Mouse (Mus musculus) stomach, postnatal 0 days (tissue): ENCODE measurements around the gene Mier1. TPM values are rescaled to one million over a fixed set of nuclear protein-coding genes. Genes with fewer than 3 reads are reported as not detected.

ENCODE experiments used
- ATAC-seq: fragments of 200-750 bp; cut with Nextera tagmentation; 2 replicates; pipeline ENCODE4 v1.8.0; 2017; ENCODE audit not compliant: low FRiP score, low TSS enrichment
- DNase-seq: peaks from one replicate; pipeline ENCODE4 v3.0.0-alpha.2; 2016; ENCODE audit warnings: low spot score
- H3K27ac ChIP-seq: fragments of 300-500 bp; sonication (generic); replicated peaks from 2 replicates; pipeline ENCODE4 v1.5.1; 2014; ENCODE audit warnings: mild to moderate bottlenecking, control low read depth
- H3K27me3 ChIP-seq: fragments of 300-500 bp; sonication (generic); 2 replicates; pipeline ENCODE4 v1.6.1; 2014; ENCODE audit warnings: low read length; ENCODE audit not compliant: control insufficient read depth, insufficient read depth
- H3K36me3 ChIP-seq: fragments of 300-500 bp; sonication (generic); 2 replicates; pipeline ENCODE4 v1.6.1; 2014; ENCODE audit warnings: low read length, mixed read lengths; ENCODE audit not compliant: control insufficient read depth, insufficient read depth
- H3K4me1 ChIP-seq: fragments of 300-500 bp; sonication (generic); replicated peaks from 2 replicates; pipeline ENCODE4 v1.6.1; 2014; ENCODE audit warnings: antibody characterized with exemption; ENCODE audit not compliant: control insufficient read depth, insufficient read depth
- H3K4me2 ChIP-seq: fragments of 300-500 bp; sonication (generic); replicated peaks from 2 replicates; pipeline ENCODE4 v1.6.1; 2014; ENCODE audit warnings: low read depth, mild to moderate bottlenecking, control low read depth, moderate library complexity
- H3K4me3 ChIP-seq: fragments of 300-500 bp; sonication (generic); 2 replicates; pipeline ENCODE4 v1.5.1; 2014; ENCODE audit warnings: low read depth, low read length, control low read depth
- H3K9ac ChIP-seq: fragments of 300-500 bp; sonication (generic); 2 replicates; pipeline ENCODE4 v1.6.1; 2014; ENCODE audit warnings: mild to moderate bottlenecking, low read length, control low read depth, mixed read lengths
- H3K9me3 ChIP-seq: fragments of 300-500 bp; sonication (generic); 2 replicates; pipeline ENCODE4 v1.6.1; 2016; ENCODE audit warnings: low read length; ENCODE audit not compliant: control insufficient read depth
- CTCF ChIP-seq: IDR thresholded peaks from 2 replicates; pipeline ENCODE4 v1.5.1; 2016; ENCODE audit warnings: antibody characterized with exemption, low read depth, mild to moderate bottlenecking, moderate library complexity
- EP300 ChIP-seq: optimal IDR thresholded peaks from 2 replicates; pipeline ENCODE3; 2016; ENCODE audit warnings: antibody characterized with exemption
- WGBS: fragments of 180-500 bp; shearing (Covaris S2); extraction: QIAGEN DNeasy Blood & Tissue Kit; methylation state at CpG from one replicate; pipeline ENCODE4 v1.1.7; 2014; 5-methylcytosine and 5-hydroxymethylcytosine counted together
- polyA plus RNA-seq: library from polyadenylated mRNA; unstranded; fragments of >200 nt; fragmentation: Nextera tagmentation; extraction: Ambion mirVana; gene quantifications from 2 replicates; pipeline ENCODE4 v1.2.1, GENCODE M21; 2015

Mier1 gene
- polyA plus RNA-seq, result 24.8 and 31.1 TPM in 2 replicates

DNA sequence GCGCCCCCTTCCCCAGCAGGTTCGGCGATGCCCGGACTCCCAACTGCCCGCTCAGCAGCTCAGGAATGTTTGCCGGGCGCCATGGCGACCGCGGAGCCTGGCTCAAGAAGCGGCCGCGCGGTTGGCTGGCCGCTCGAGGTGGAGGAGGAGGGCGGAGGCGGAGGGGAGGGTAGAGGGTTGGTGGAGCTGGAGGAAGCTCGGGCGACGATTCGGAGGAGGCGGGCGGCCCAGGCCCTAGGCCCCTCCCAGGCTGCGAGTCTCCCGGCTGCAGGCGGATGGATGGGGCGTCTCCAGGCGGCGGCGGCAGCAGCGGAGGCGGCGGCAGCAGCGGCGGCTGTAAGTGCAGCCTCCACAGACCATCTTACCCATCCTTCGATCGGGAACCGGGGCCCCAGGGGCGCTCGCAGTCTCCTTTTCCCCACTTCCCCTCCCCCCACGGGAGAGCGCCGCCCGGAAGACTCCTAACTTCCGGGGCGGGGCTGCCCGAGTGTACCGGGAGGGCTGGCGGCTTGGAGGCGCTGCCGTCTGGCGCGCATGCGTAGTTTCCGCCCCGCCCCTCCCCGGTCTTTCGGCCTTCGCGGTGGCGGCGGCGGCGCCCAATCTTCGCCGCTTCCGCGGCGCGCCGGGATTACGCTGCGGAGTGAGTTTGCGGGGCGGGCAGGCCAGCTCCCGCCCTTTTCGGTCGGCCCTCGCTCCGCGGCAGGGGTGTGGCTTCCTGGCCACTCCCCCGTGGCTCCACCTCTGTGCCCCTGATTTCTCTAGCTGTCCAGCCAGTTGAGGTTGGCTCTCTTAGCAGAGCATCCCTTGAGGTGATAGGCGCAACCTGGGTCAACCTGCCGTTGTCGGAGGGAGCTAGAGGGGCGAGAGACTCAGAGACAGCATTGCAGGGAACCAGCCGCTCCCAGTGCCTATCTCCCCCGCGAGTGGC lies at the start of gene Mier1, which contains the start of gene Wdr78:
TSS of gene Mier1 (plus strand) at position 207 of the 928 bp plus-strand sequence.
TSS of gene Wdr78 (minus strand) at position 372 of the 928 bp plus-strand sequence.
- H3K9me3 ChIP-seq, result no peaks in the 10 kb centered on the region
- peak; percentile 100 for ATAC-seq
- H3K36me3 ChIP-seq, result 0 out of 2 replicates have a peak, but pooled peaks cover 3% of the 10 kb centered on the region
- H3K4me2 ChIP-seq, result peak within 1 kb of the TSS; percentile 74
- H3K9ac ChIP-seq, result peak within 1 kb of the TSS; percentile 81
- TF ChIP-seq CTCF (peak; percentile 24; the same call in 1 of the 2 replicates), EP300 (peak; percentile 62)
- peak within 1 kb of the TSS; percentile 83 for H3K4me3 ChIP-seq
- no peaks in the 10 kb centered on the region for H3K4me1 ChIP-seq
- H3K27ac ChIP-seq, result peak within 1 kb of the TSS; percentile 99
- DNase-seq, result peak; percentile 98
- WGBS, result under 1% methylated on average over 80 of the region's 90 CpGs
- no peaks in the 10 kb centered on the region for H3K27me3 ChIP-seq

DNA sequence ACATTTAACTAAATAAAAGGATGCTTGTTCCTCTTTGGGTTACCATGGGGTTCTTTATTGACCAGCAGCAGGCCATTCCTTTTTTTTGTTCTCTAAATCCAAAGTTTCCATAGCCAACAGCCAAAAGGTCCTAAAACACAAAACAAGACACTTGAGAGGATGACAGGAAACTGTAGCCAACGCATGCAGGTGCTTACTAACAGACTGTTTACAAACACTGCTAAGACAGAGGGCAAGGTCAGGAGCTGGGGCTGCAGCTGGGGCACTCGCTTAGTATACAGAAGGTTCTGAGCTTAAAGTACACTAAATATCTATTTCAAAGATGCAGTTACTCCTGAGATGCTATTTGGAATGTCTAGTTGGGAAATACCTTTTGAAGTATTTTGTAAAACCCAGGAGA lies 49.8 kb upstream of the Mier1 start:
- Histone ChIP-seq H3K9me3 (no peaks in the 10 kb centered on the region), H3K4me2 (no peak overlapping the region), H3K4me1 (no peaks in the 10 kb centered on the region), H3K9ac (no peak overlapping the region), H3K27ac (no peak overlapping the region), H3K4me3 (no peak overlapping the region), H3K36me3 (no peaks in the 10 kb centered on the region), H3K27me3 (no peaks in the 10 kb centered on the region)
- no peak for ATAC-seq
- no peak for TF ChIP-seq CTCF
- TF ChIP-seq EP300, result no peak
- 55% methylated on average over 2 of the region's 2 CpGs for WGBS
- no peak for DNase-seq

DNA sequence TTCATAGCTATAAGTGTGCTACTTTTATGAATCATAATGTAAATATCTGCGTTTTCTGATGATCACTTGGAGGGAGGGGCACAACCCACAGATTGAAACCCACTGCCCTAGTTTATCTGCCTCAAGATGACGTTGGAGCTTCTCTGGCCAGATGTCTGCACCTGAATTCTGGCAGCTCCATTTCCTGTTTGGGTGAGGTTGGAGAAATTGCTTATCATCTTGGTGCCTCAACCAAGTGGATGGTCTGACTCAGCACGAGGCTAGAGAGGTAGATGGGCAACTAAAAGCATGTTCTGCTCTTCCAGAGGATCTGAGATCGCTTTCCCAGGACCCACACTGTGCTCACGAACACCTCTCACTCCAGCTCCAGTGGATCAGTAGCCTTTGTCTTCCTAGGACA lies 49.2 kb upstream of the Mier1 start:
- no peak for ATAC-seq
- no peak overlapping the region for H3K4me2 ChIP-seq
- WGBS, result 64% methylated on average over 5 of the region's 5 CpGs
- no peak overlapping the region for H3K27ac ChIP-seq
- no peaks in the 10 kb centered on the region for H3K36me3 ChIP-seq
- no peak overlapping the region for H3K9ac ChIP-seq
- no peaks in the 10 kb centered on the region for H3K4me1 ChIP-seq
- TF ChIP-seq CTCF, result no peak
- TF ChIP-seq EP300, result no peak
- H3K27me3 ChIP-seq, result no peaks in the 10 kb centered on the region
- no peak for DNase-seq
- H3K4me3 ChIP-seq, result no peak overlapping the region
- H3K9me3 ChIP-seq, result no peaks in the 10 kb centered on the region

DNA sequence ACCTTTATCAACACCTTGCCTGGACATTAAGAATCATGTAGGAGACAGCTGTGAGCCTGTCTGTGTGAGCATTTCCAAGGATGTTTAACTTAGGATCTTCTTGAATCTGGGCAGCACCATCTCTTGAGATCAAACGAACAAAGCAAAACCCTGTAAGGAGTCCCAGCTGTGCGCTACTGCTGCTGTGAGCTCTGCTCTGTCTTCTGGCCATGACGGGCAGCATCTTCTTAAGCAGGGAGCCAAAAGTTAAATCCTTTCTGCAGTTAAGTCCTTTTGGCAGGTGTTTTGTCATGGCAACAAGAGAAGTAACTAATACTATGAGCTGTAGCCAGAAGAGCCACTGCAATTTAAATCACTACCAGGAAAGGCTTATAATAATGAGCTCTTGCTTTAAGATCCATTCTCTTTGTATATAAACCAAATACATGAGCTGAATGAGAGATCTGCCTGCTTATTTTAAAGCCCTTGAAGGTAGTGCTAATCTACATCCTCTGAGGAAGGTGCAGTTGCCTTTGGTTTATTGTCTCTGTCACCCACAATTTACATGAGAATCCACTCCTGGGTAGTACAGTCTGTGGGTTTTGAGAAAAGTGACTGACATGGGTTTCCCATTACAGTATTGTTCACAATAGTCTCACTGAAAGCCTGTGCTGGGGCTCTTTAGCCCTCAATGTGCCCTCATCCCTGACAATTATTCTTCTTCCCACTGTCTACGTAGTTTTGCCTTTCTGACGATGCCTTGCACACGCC lies 46.1 kb upstream of the Mier1 start:
- no peak overlapping the region for H3K27ac ChIP-seq
- 68% methylated on average over 6 of the region's 6 CpGs for WGBS
- ATAC-seq, result no peak
- H3K9ac ChIP-seq, result no peak overlapping the region
- H3K9me3 ChIP-seq, result no peaks in the 10 kb centered on the region
- H3K36me3 ChIP-seq, result no peaks in the 10 kb centered on the region
- H3K4me3 ChIP-seq, result no peak overlapping the region
- TF ChIP-seq CTCF, result no peak
- no peak for TF ChIP-seq EP300
- H3K27me3 ChIP-seq, result no peaks in the 10 kb centered on the region
- no peak for DNase-seq
- H3K4me1 ChIP-seq, result no peaks in the 10 kb centered on the region
- H3K4me2 ChIP-seq, result no peak overlapping the region

DNA sequence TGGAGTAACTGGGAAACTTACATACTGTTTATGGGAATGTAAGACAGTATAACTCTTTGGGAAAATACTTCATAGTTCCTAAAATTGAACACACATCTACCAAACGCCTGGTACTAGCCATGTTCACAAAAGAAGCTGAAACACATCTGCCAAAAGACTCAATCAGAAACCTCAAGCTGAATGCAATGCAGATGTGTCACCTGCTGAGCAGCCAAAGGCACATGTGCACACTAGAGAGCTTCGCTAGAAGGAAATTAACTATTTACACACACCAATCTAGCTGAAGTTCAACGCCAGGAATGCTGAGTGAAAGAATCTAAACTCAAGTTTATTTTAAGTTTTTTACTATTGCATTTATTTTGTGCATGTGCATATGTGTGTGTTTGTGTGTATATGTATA lies 43.6 kb upstream of the Mier1 start:
- WGBS, result 81% methylated on average over 3 of the region's 3 CpGs

More for the DNA sequence above, 43.6 kb upstream of the Mier1 start:
- Histone ChIP-seq H3K9ac (no peak overlapping the region), H3K4me2 (no peak overlapping the region), H3K27me3 (no peaks in the 10 kb centered on the region), H3K27ac (no peak overlapping the region), H3K4me3 (no peak overlapping the region), H3K4me1 (no peaks in the 10 kb centered on the region), H3K36me3 (no peaks in the 10 kb centered on the region), H3K9me3 (no peaks in the 10 kb centered on the region)
- ATAC-seq (no peak), DNase-seq (no peak)
- TF ChIP-seq EP300 (no peak), CTCF (no peak)
